7 mouse cellular contexts compared by ENCODE assay signal in genomic region chr8:105965266-105965904, GRCm38 (mm10). TPM values are rescaled to one million over a fixed set of nuclear protein-coding genes. Genes with fewer than 3 reads are reported as not detected.
DNase-seq lines count a peak whose midpoint lies in the region; ATAC-seq and TF ChIP-seq lines count a peak whose summit lies in the region.

No protein-coding gene starts in this region.

- H3K9me3 ChIP-seq in hindbrain, postnatal 0 days (ENCODE audit: low read length) = no peaks in the 10 kb centered on the region
- no peaks in the 10 kb centered on the region for H3K9me3 ChIP-seq in liver, embryonic 16.5 days (replicated peaks; ENCODE audit: control insufficient read depth, low read length)
- H3K9me3 ChIP-seq in neural tube, embryonic 14.5 days (ENCODE audit: control insufficient read depth, low read length) = no peaks in the 10 kb centered on the region

- no peak for TF ChIP-seq POLR2A in bone marrow macrophage, adult 2 months (IDR thresholded peaks at IDR 0.05; ENCODE audit: borderline replicate concordance, low read depth, low read length)

- 5% methylated on average over 39 of the region's 40 CpGs for WGBS in hindbrain, postnatal 0 days
- WGBS in liver, embryonic 16.5 days (ENCODE audit: insufficient replicate concordance) = 1% methylated on average over 40 of the region's 40 CpGs
- 3% methylated on average over 40 of the region's 40 CpGs for WGBS in neural tube, embryonic 14.5 days

- no peak for TF ChIP-seq CTCF in bone marrow macrophage, adult 2 months (IDR thresholded peaks at IDR 0.05; ENCODE audit: low read depth, low read length)
- TF ChIP-seq CTCF in gastrocnemius, adult 2 months (IDR thresholded peaks at IDR 0.05) = no peak
- no peak for TF ChIP-seq CTCF in hindbrain, postnatal 0 days (IDR thresholded peaks at IDR 0.05; ENCODE audit: low read depth)

- intact Hi-C loops in gastrocnemius, adult 2 months (cut with DNase I) = no loop called here

- H3K36me3 ChIP-seq in hindbrain, postnatal 0 days (ENCODE audit: insufficient read depth, low read length) = no peaks in the 10 kb centered on the region
- H3K36me3 ChIP-seq in liver, embryonic 16.5 days (ENCODE audit: control insufficient read depth, insufficient read depth) = no peaks in the 10 kb centered on the region
- H3K36me3 ChIP-seq in neural tube, embryonic 14.5 days (ENCODE audit: control insufficient read depth, insufficient read depth, low read length) = no peaks in the 10 kb centered on the region

- H3K4me1 ChIP-seq in bone marrow macrophage, adult 2 months (ENCODE audit: control insufficient read depth, insufficient read depth, low read length) = peaks cover 5% of the 10 kb centered on the region; the same call in 1 of the 2 replicates
- 0 out of 2 replicates have a peak, but pooled peaks cover 3% of the 10 kb centered on the region for H3K4me1 ChIP-seq in hindbrain, postnatal 0 days (ENCODE audit: insufficient read depth, low read length)
- peaks cover 56% of the 10 kb centered on the region for H3K4me1 ChIP-seq in liver, embryonic 16.5 days (ENCODE audit: control insufficient read depth, low read depth, low read length)
- H3K4me1 ChIP-seq in neural tube, embryonic 14.5 days (ENCODE audit: control insufficient read depth, insufficient read depth, low read length) = 0 out of 2 replicates have a peak, but pooled peaks cover 2% of the 10 kb centered on the region

- H3K4me2 ChIP-seq in hindbrain, postnatal 0 days (ENCODE audit: low read depth, low read length) = peak overlapping the region; percentile 51
- H3K4me2 ChIP-seq in liver, embryonic 16.5 days (ENCODE audit: low read depth, low read length) = peak overlapping the region; percentile 96
- peak overlapping the region; percentile 48 for H3K4me2 ChIP-seq in neural tube, embryonic 14.5 days (ENCODE audit: low read depth, low read length)

- no peak overlapping the region for H3K27ac ChIP-seq in bone marrow macrophage, adult 2 months (ENCODE audit: insufficient read depth, low read depth, low read length)
- peak overlapping the region; percentile 93 for H3K27ac ChIP-seq in gastrocnemius, adult 2 months
- H3K27ac ChIP-seq in hindbrain, postnatal 0 days = peak overlapping the region; percentile 58; the same call in 1 of the 2 replicates
- H3K27ac ChIP-seq in liver, embryonic 16.5 days (ENCODE audit: low read length) = peak overlapping the region; percentile 89
- no peak overlapping the region for H3K27ac ChIP-seq in neural tube, embryonic 14.5 days (ENCODE audit: low read depth, low read length)

- peak; percentile 69 for ATAC-seq in hindbrain, postnatal 0 days
- peak; percentile 49 for ATAC-seq in liver, embryonic 16.5 days (ENCODE audit: low read depth)
- ATAC-seq in neural tube, embryonic 14.5 days (ENCODE audit: low read depth) = peak; percentile 72

- H3K4me3 ChIP-seq in bone marrow macrophage, adult 2 months (ENCODE audit: insufficient read depth, low read length) = peak overlapping the region; percentile 88
- H3K4me3 ChIP-seq in gastrocnemius, adult 2 months = peak overlapping the region; percentile 84
- peak overlapping the region; percentile 54 for H3K4me3 ChIP-seq in hindbrain, postnatal 0 days (ENCODE audit: low read length)
- peak overlapping the region; percentile 84 for H3K4me3 ChIP-seq in liver, embryonic 16.5 days (ENCODE audit: low read depth, low read length)
- peak overlapping the region; percentile 41 for H3K4me3 ChIP-seq in neural tube, embryonic 14.5 days (ENCODE audit: low read depth, low read length)

- DNase-seq in MEL-GATA-1-ER (ENCODE audit: extremely low read depth, low read depth) = peak; percentile 42
- DNase-seq in gastrocnemius, adult 2 months = peak; percentile 81
- DNase-seq in hindbrain, postnatal 0 days (ENCODE audit: low spot score) = no peak
- DNase-seq in urinary bladder, postnatal 25 days (ENCODE audit: low spot score) = peak; percentile 48

- H3K9ac ChIP-seq in hindbrain, postnatal 0 days (replicated peaks; ENCODE audit: low read length) = peak overlapping the region; percentile 59
- H3K9ac ChIP-seq in liver, embryonic 16.5 days (ENCODE audit: low read depth, low read length) = peak overlapping the region; percentile 84
- H3K9ac ChIP-seq in neural tube, embryonic 14.5 days (replicated peaks; ENCODE audit: low read depth, low read length) = peak overlapping the region; percentile 44

- H3K27me3 ChIP-seq in hindbrain, postnatal 0 days (ENCODE audit: insufficient read depth, low read length) = peaks cover 10% of the 10 kb centered on the region; the same call in 1 of the 2 replicates
- no peaks in the 10 kb centered on the region for H3K27me3 ChIP-seq in liver, embryonic 16.5 days (ENCODE audit: control insufficient read depth, insufficient read depth, low read depth, low read length)
- peaks cover 12% of the 10 kb centered on the region for H3K27me3 ChIP-seq in neural tube, embryonic 14.5 days (ENCODE audit: control insufficient read depth, insufficient read depth, low read length)

RNA-seq across cellular contexts. Expression of gene Slc12a4, which starts 0.5 kb away (rescaled TPM):
- polyA plus RNA-seq in bone marrow macrophage, adult 2 months (2012; ENCODE audit: insufficient read depth, insufficient read length, missing spikeins) = 19.6 and 27.5 TPM in 2 replicates
- 10 to 100 TPM in 1 of 2 experiments, 1 to 10 TPM in 1; 9.1 to 14.3 TPM for total RNA-seq in gastrocnemius, adult 2 months (2021)
- total RNA-seq in hindbrain, postnatal 0 days (2014; rRNA removed) = 22.5 and 25.5 TPM in 2 replicates
- polyA plus RNA-seq in hindbrain, postnatal 0 days (2015; fragmentation: Nextera tagmentation; extraction: Ambion mirVana) = 16.3 and 16.9 TPM in 2 replicates
- polyA plus RNA-seq in liver, embryonic 16.5 days (2015; fragmentation: Nextera tagmentation; extraction: Ambion mirVana) = 11.1 and 12.0 TPM in 2 replicates
- 4.8 and 8.2 TPM in 2 replicates for polyA plus RNA-seq in neural tube, embryonic 14.5 days (2014; fragmentation: Nextera tagmentation; extraction: Ambion mirVana)

RNA-seq across cellular contexts. Expression of gene Dpep3, which starts 13.8 kb away (rescaled TPM):
- polyA plus RNA-seq in bone marrow macrophage, adult 2 months (2012; ENCODE audit: insufficient read depth, insufficient read length, missing spikeins) = 3.2 and 3.6 TPM in 2 replicates
- total RNA-seq in gastrocnemius, adult 2 months (2021) = under 1 TPM in 1 of 2 experiments, not detected in 1; 0.17 TPM
- total RNA-seq in hindbrain, postnatal 0 days (2014; rRNA removed) = not detected in 2 replicates
- polyA plus RNA-seq in hindbrain, postnatal 0 days (2015; fragmentation: Nextera tagmentation; extraction: Ambion mirVana) = not detected in 2 replicates
- not detected in 2 replicates for polyA plus RNA-seq in liver, embryonic 16.5 days (2015; fragmentation: Nextera tagmentation; extraction: Ambion mirVana)
- polyA plus RNA-seq in neural tube, embryonic 14.5 days (2014; fragmentation: Nextera tagmentation; extraction: Ambion mirVana) = not detected in 2 replicates

RNA-seq across cellular contexts. Expression of gene Lcat, which starts 22.2 kb away (rescaled TPM):
- 0.55 and 0.60 TPM in 2 replicates for polyA plus RNA-seq in bone marrow macrophage, adult 2 months (2012; ENCODE audit: insufficient read depth, insufficient read length, missing spikeins)
- under 1 TPM; 0.23 to 0.33 TPM for total RNA-seq in gastrocnemius, adult 2 months (2021)
- total RNA-seq in hindbrain, postnatal 0 days (2014; rRNA removed) = 24.7 and 26.5 TPM in 2 replicates
- polyA plus RNA-seq in hindbrain, postnatal 0 days (2015; fragmentation: Nextera tagmentation; extraction: Ambion mirVana) = 13.0 and 16.8 TPM in 2 replicates
- 88.0 and 97.1 TPM in 2 replicates for polyA plus RNA-seq in liver, embryonic 16.5 days (2015; fragmentation: Nextera tagmentation; extraction: Ambion mirVana)
- polyA plus RNA-seq in neural tube, embryonic 14.5 days (2014; fragmentation: Nextera tagmentation; extraction: Ambion mirVana) = 0.99 and 2.7 TPM in 2 replicates

RNA-seq across cellular contexts. Expression of gene Dus2, which starts 25.8 kb away (rescaled TPM):
- polyA plus RNA-seq in bone marrow macrophage, adult 2 months (2012; ENCODE audit: insufficient read depth, insufficient read length, missing spikeins) = 6.1 and 8.3 TPM in 2 replicates
- 10 to 100 TPM in 1 of 2 experiments, 1 to 10 TPM in 1; 9.0 to 11.5 TPM for total RNA-seq in gastrocnemius, adult 2 months (2021)
- total RNA-seq in hindbrain, postnatal 0 days (2014; rRNA removed) = 9.3 and 15.4 TPM in 2 replicates
- 20.2 and 22.4 TPM in 2 replicates for polyA plus RNA-seq in hindbrain, postnatal 0 days (2015; fragmentation: Nextera tagmentation; extraction: Ambion mirVana)
- polyA plus RNA-seq in liver, embryonic 16.5 days (2015; fragmentation: Nextera tagmentation; extraction: Ambion mirVana) = 10.5 and 10.9 TPM in 2 replicates
- polyA plus RNA-seq in neural tube, embryonic 14.5 days (2014; fragmentation: Nextera tagmentation; extraction: Ambion mirVana) = 25.6 and 33.5 TPM in 2 replicates

RNA-seq across cellular contexts. Expression of gene Psmb10, which starts 27.1 kb away (rescaled TPM):
- polyA plus RNA-seq in bone marrow macrophage, adult 2 months (2012; ENCODE audit: insufficient read depth, insufficient read length, missing spikeins) = 150 and 151 TPM in 2 replicates
- total RNA-seq in gastrocnemius, adult 2 months (2021) = 10 to 100 TPM; 17.9 to 26.1 TPM
- total RNA-seq in hindbrain, postnatal 0 days (2014; rRNA removed) = 67.3 and 75.1 TPM in 2 replicates
- 115 and 117 TPM in 2 replicates for polyA plus RNA-seq in hindbrain, postnatal 0 days (2015; fragmentation: Nextera tagmentation; extraction: Ambion mirVana)
- 34.8 and 40.6 TPM in 2 replicates for polyA plus RNA-seq in liver, embryonic 16.5 days (2015; fragmentation: Nextera tagmentation; extraction: Ambion mirVana)
- 53.2 and 76.8 TPM in 2 replicates for polyA plus RNA-seq in neural tube, embryonic 14.5 days (2014; fragmentation: Nextera tagmentation; extraction: Ambion mirVana)

Comparison
In these comparisons a context has a peak if more than half of its experiments do, and no peak if none do; other contexts are left out.
1. H3K27ac ChIP-seq: peak in gastrocnemius, adult 2 months (single experiment), hindbrain, postnatal 0 days (single experiment) and liver, embryonic 16.5 days (single experiment); none in bone marrow macrophage, adult 2 months (single experiment) and neural tube, embryonic 14.5 days (single experiment).
2. Peak in every context shown above with its lines, with median percentiles within 50 percentile points of each other: H3K4me3 ChIP-seq, ATAC-seq, H3K4me2 ChIP-seq and H3K9ac ChIP-seq.